Mouse (Mus musculus) erythroblast, embryonic 14.5 days (primary cell): ENCODE results near the gene Alox12b.

Experiments
- GATA1 ChIP-seq: IDR thresholded peaks from 2 replicates; pipeline ENCODE4 v1.6.1; 2012; ENCODE audit warnings: low read length, inconsistent platforms, mixed read lengths
- TAL1 ChIP-seq: IDR thresholded peaks from 3 replicates; pipeline ENCODE4 v1.6.1; 2012; ENCODE audit warnings: low read length, inconsistent platforms, mixed read lengths

GRCm38 (mm10) chr11:69174722-69175121, 17.9 kb downstream of the Alox12b start:
- TF ChIP-seq GATA1 (no peak), TAL1 (no peak)
